Mouse (Mus musculus): ENCODE data around the gene Col23a1.

DNA sequence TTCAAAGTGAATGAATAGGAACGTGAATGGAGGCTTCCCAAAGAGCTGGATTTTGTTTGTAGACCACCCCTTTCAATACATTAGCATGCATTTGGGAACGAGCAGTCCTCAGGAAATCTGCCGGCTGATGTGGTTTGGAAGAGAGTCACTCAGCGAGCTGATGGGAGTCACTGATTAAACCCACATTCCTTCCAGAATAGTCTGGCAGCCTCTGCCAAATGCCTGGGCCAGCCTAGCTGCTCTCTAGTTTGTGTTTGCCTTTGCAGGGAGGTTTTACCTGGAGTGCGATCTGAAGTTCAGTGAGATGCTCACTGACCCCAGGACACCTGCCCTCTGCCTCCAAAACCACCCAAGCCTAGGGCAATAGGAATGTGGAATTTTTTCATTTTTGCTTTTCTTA is 18.6 kb downstream of the Col23a1 start:
- TF ChIP-seq CTCF (IDR thresholded peaks at IDR 0.05; ENCODE audit: low read depth) (no peak), EP300 (IDR thresholded peaks at IDR 0.05; ENCODE audit: low read depth) (no peak)

Measured in heart, postnatal 0 days (tissue).